Mouse (Mus musculus) CD8-positive naive resting alpha-beta T cell, adult 2 months (primary cell): Measurements from ENCODE around the gene Sccpdh.

Experiments
- DNase-seq, 2 experiments: peaks; one replicate each; pipeline ENCODE4 v3.0.0; 2022; ENCODE audit warnings: low read depth in 2 of 2, low spot score in 2 of 2

Sccpdh gene

GRCm38 (mm10) chr1:179731391-179731790, 63.4 kb downstream of the Sccpdh start:
- DNase-seq = no peak

GRCm38 (mm10) chr1:179734500-179735474, 66.8 kb downstream of the Sccpdh start:
- DNase-seq = peak; percentile 60 to 61

- DNase-seq = no peak
Measured at GRCm38 (mm10) chr1:179736483-179736882, 68.5 kb downstream of the Sccpdh start.
